Mouse (Mus musculus): ENCODE data around the gene Mss51. TPM values are rescaled to one million over a fixed set of nuclear protein-coding genes. Genes with fewer than 3 reads are reported as not detected.

Gene Mss51
- polyA plus RNA-seq, 2 experiments, result 1.8 to 6.3 TPM

GRCm38 (mm10) chr14:20482051-20482751 lies 14.5 kb downstream of the Mss51 start:
- H3K4me3 ChIP-seq (replicated peaks; ENCODE audit: low read length), result no peak overlapping the region
- 87% methylated on average over 7 of the region's 7 CpGs for WGBS
- H3K4me2 ChIP-seq (replicated peaks; ENCODE audit: low read depth, low read length, severe bottlenecking), result no peak overlapping the region
- ATAC-seq (ENCODE audit: low FRiP score, low read depth) (no peak), DNase-seq (ENCODE audit: low spot score) (no peak)
- no peak for TF ChIP-seq POLR2A (IDR thresholded peaks at IDR 0.05; ENCODE audit: borderline replicate concordance, extremely low read depth, insufficient read depth, insufficient read length)
- H3K9ac ChIP-seq (ENCODE audit: low read depth, low read length, severe bottlenecking), result no peak overlapping the region
- H3K4me1 ChIP-seq (ENCODE audit: control insufficient read depth, insufficient read depth, low read length), result peaks cover 10% of the 10 kb centered on the region
- no peak overlapping the region for H3K27ac ChIP-seq (replicated peaks; ENCODE audit: low read depth, low read length)
- H3K9me3 ChIP-seq (ENCODE audit: control insufficient read depth, low read length), result no peaks in the 10 kb centered on the region
- H3K27me3 ChIP-seq (ENCODE audit: control insufficient read depth, insufficient read depth, low read length), result no peaks in the 10 kb centered on the region
- peaks cover 19% of the 10 kb centered on the region for H3K36me3 ChIP-seq (ENCODE audit: control insufficient read depth, insufficient read depth, low read length)

DNA sequence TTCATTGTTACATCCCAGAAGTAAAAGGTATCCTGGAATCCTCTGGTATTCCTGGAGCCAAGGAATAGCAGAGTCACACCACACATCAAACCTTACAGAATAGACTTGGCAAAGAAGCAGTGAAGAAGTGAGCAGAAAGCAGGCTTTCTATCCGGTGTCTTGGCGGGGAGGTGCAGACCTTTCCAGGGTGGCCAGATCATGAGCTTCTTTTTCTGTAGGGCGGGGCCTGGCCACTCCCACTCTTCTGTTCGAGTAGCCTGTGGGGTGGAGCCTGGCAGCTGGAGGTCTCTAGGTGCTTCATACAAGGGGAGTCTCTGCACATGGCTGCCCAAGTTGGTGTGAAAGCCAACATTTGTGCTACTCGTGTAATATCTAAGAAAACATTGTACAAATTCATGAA lies 15.5 kb downstream of the Mss51 start:
- Histone ChIP-seq H3K36me3 (ENCODE audit: control insufficient read depth, insufficient read depth, low read length) (peaks cover 13% of the 10 kb centered on the region), H3K27me3 (ENCODE audit: control insufficient read depth, insufficient read depth, low read length) (no peaks in the 10 kb centered on the region), H3K4me3 (replicated peaks; ENCODE audit: low read length) (no peak overlapping the region), H3K4me2 (replicated peaks; ENCODE audit: low read depth, low read length, severe bottlenecking) (no peak overlapping the region), H3K27ac (replicated peaks; ENCODE audit: low read depth, low read length) (no peak overlapping the region), H3K9ac (ENCODE audit: low read depth, low read length, severe bottlenecking) (no peak overlapping the region), H3K4me1 (ENCODE audit: control insufficient read depth, insufficient read depth, low read length) (peaks cover 16% of the 10 kb centered on the region), H3K9me3 (ENCODE audit: control insufficient read depth, low read length) (no peaks in the 10 kb centered on the region)
- ATAC-seq (ENCODE audit: low FRiP score, low read depth), result no peak
- WGBS, result 31% methylated on average over 5 of the region's 5 CpGs
- no peak for DNase-seq (ENCODE audit: low spot score)
- no peak for TF ChIP-seq POLR2A (IDR thresholded peaks at IDR 0.05; ENCODE audit: borderline replicate concordance, extremely low read depth, insufficient read depth, insufficient read length)

DNA sequence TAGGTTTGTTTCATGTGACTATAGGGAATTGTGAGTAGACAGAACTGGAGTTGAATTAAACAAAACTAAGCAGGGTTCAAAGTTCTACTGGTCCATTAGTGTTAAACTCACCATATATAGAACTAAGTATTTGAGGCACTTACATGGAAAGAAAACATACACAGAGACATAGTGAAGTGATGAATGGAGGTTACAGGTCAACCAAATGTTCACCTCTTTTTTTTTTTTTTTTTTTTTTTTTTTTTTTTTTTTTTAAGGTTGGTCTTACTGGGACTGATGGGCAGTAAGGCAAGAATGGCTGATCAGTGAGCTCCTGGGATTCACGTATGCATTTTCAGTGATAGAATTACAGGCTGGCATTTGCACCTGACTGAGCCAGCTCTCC lies 16.5 kb downstream of the Mss51 start:
- 54% methylated on average over 1 of the region's 1 CpGs for WGBS
- peaks cover 16% of the 10 kb centered on the region for H3K4me1 ChIP-seq (ENCODE audit: control insufficient read depth, insufficient read depth, low read length)
- no peaks in the 10 kb centered on the region for H3K27me3 ChIP-seq (ENCODE audit: control insufficient read depth, insufficient read depth, low read length)
- peak overlapping the region; percentile 68 for H3K4me3 ChIP-seq (replicated peaks; ENCODE audit: low read length)
- H3K4me2 ChIP-seq (replicated peaks; ENCODE audit: low read depth, low read length, severe bottlenecking), result peak overlapping the region; percentile 83
- peak overlapping the region; percentile 68 for H3K9ac ChIP-seq (ENCODE audit: low read depth, low read length, severe bottlenecking)
- ATAC-seq (ENCODE audit: low FRiP score, low read depth) (peak; percentile 21; the same call in 1 of the 2 replicates), DNase-seq (ENCODE audit: low spot score) (no peak)
- peaks cover 10% of the 10 kb centered on the region; the same call in 1 of the 2 replicates for H3K36me3 ChIP-seq (ENCODE audit: control insufficient read depth, insufficient read depth, low read length)
- no peak overlapping the region for H3K27ac ChIP-seq (replicated peaks; ENCODE audit: low read depth, low read length)
- H3K9me3 ChIP-seq (ENCODE audit: control insufficient read depth, low read length), result no peaks in the 10 kb centered on the region
- no peak for TF ChIP-seq POLR2A (IDR thresholded peaks at IDR 0.05; ENCODE audit: borderline replicate concordance, extremely low read depth, insufficient read depth, insufficient read length)

DNA sequence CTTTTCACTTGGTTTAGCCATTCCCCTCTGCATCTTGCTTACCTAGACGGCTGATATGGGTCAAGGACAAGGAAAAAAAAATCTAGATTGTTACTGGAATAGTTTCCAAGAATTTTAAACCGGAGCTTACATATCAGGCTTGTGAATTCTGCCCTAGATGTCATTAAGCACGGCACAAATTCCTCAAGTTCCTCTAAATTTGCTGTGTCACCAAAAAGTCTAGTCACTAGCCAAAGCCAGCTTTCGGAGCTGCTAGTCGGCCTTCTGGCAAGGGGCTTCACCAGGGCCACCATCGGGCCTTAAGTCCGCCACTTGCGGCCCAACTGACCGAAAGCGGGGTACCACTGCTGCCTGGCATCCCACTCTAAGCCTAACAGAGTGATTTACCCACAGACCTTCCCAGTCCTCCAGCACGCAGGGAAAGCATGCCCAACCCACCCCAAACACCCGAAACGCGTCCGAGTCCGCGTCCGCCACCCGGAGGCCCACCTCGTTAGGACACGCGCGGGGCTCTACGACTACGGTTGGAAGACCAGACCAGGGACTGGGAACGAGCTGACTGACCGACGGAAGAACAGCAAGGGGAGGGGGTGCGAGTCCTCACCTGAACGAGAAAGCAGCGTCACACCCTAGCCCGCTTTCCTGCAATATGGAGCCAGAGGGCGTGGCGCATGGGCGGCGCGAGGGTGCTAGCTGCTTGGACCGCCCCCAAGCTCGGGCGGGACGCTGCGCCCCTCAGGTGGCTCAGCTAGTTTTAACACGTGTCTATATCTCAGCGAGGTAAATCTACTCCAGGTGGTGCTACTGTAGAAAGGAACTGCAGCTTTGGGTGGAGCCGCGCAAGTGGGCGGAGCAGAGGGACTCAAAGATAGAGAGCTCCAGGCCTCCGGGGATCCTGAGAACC lies 17.2 kb downstream of the Mss51 start, which contains the start of gene Anxa7:
Anxa7 (minus strand) TSS at position 843 of the 904 bp plus-strand sequence.
- Histone ChIP-seq H3K4me1 (ENCODE audit: control insufficient read depth, insufficient read depth, low read length) (peaks cover 16% of the 10 kb centered on the region), H3K27me3 (ENCODE audit: control insufficient read depth, insufficient read depth, low read length) (no peaks in the 10 kb centered on the region), H3K9me3 (ENCODE audit: control insufficient read depth, low read length) (no peaks in the 10 kb centered on the region), H3K27ac (replicated peaks; ENCODE audit: low read depth, low read length) (no peak within 1 kb of the TSS; the same call in 1 of the 2 replicates), H3K4me2 (replicated peaks; ENCODE audit: low read depth, low read length, severe bottlenecking) (peak within 1 kb of the TSS; percentile 83), H3K36me3 (ENCODE audit: control insufficient read depth, insufficient read depth, low read length) (peaks cover 4% of the 10 kb centered on the region; the same call in 1 of the 2 replicates), H3K9ac (ENCODE audit: low read depth, low read length, severe bottlenecking) (peak within 1 kb of the TSS; percentile 68), H3K4me3 (replicated peaks; ENCODE audit: low read length) (peak within 1 kb of the TSS; percentile 68)
- DNase-seq (ENCODE audit: low spot score) (peak; percentile 79), ATAC-seq (ENCODE audit: low FRiP score, low read depth) (peak; percentile 87)
- no peak for TF ChIP-seq POLR2A (IDR thresholded peaks at IDR 0.05; ENCODE audit: borderline replicate concordance, extremely low read depth, insufficient read depth, insufficient read length)
- WGBS, result under 1% methylated on average over 48 of the region's 48 CpGs

- Histone ChIP-seq H3K9me3 (ENCODE audit: control insufficient read depth, low read length) (no peaks in the 10 kb centered on the region), H3K9ac (ENCODE audit: low read depth, low read length, severe bottlenecking) (0 out of 2 replicates have a peak overlapping the region, but pooled peaks have one; percentile 68), H3K36me3 (ENCODE audit: control insufficient read depth, insufficient read depth, low read length) (0 out of 2 replicates have a peak, but pooled peaks cover 2% of the 10 kb centered on the region), H3K4me2 (replicated peaks; ENCODE audit: low read depth, low read length, severe bottlenecking) (peak overlapping the region; percentile 83), H3K27me3 (ENCODE audit: control insufficient read depth, insufficient read depth, low read length) (no peaks in the 10 kb centered on the region), H3K27ac (replicated peaks; ENCODE audit: low read depth, low read length) (no peak overlapping the region), H3K4me3 (replicated peaks; ENCODE audit: low read length) (peak overlapping the region; percentile 68), H3K4me1 (ENCODE audit: control insufficient read depth, insufficient read depth, low read length) (peaks cover 16% of the 10 kb centered on the region)
- ATAC-seq (ENCODE audit: low FRiP score, low read depth) (no peak), DNase-seq (ENCODE audit: low spot score) (peak; percentile 30)
- no peak for TF ChIP-seq POLR2A (IDR thresholded peaks at IDR 0.05; ENCODE audit: borderline replicate concordance, extremely low read depth, insufficient read depth, insufficient read length)
- 5% methylated on average over 7 of the region's 7 CpGs for WGBS
Observed at GRCm38 (mm10) chr14:20478801-20479200, 17.9 kb downstream of the Mss51 start.

All from limb, embryonic 14.5 days (tissue).